Comparison of ENCODE assay signal across 22 mouse cellular contexts in the genomic region with DNA sequence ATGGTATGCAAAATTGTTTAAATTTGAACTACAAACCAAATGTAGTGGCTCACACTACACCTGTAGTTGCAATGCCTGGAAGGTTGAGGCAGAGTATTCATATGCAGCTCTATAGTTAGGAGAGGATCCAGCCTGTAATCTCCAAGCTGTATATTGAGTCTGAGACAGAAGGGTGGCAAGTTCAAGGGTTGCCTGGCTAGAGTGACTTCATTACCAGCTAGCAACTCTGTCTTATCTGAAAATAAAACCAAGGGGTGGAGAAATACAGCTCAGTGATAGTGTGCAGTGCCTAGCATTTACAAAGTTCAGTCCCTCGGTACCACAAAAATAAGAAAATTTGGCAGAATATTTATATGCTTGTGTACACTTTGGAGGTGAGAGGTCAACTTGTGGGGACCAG. TPM values are rescaled to one million over a fixed set of nuclear protein-coding genes. Genes with fewer than 3 reads are reported as not detected.
DNase-seq lines count a peak whose midpoint lies in the region; ATAC-seq and TF ChIP-seq lines count a peak whose summit lies in the region.
"Had no signal": no experiment of that assay in that cellular context is flagged by ENCODE, and none has a peak within 500 bp of the region (broad histone marks: within the 10 kb centered on the region; RNA-seq: fewer than 3 reads in every experiment).

No protein-coding gene starts in this region.

- no peak for TF ChIP-seq RAD21 in MEL (IDR thresholded peaks at IDR 0.05; ENCODE audit: low read depth, low read length)

- TF ChIP-seq CTCF in E14TG2a.4 (conservative IDR thresholded peaks at IDR 0.05; ENCODE audit: low read length) (no peak), MEL (IDR thresholded peaks at IDR 0.05 in 2 of 3, conservative IDR thresholded peaks at IDR 0.05 in 1 of 3; ENCODE audit: control insufficient read depth in 1 of 3, insufficient read depth in 1 of 3, low read depth in 2 of 3, low read length in 3 of 3, poor library complexity in 1 of 3, severe bottlenecking in 1 of 3) (no peak)

- peaks cover 34% of the 10 kb centered on the region for H3K36me3 ChIP-seq in heart, embryonic 15.5 days
- H3K36me3 ChIP-seq in E14TG2a.4 (ENCODE audit: insufficient read depth, low read length) = peaks cover 65% of the 10 kb centered on the region
- H3K36me3 ChIP-seq in MEL (ENCODE audit: control insufficient read depth in 1 of 2, insufficient read depth in 2 of 2, low read length in 2 of 2) = peaks cover 33 to 41% of the 10 kb centered on the region in 2 experiments
- H3K36me3 ChIP-seq in liver, embryonic 15.5 days (replicated peaks) = peaks cover 53% of the 10 kb centered on the region

- no peak for TF ChIP-seq POLR2A in MEL (IDR thresholded peaks at IDR 0.05; ENCODE audit: control insufficient read depth in 1 of 2, insufficient read depth in 1 of 2, low read depth in 1 of 2, low read length in 2 of 2, poor library complexity in 1 of 2)

- no peak overlapping the region for H3K9ac ChIP-seq in heart, embryonic 15.5 days
- no peak overlapping the region for H3K9ac ChIP-seq in MEL (ENCODE audit: control insufficient read depth, low read depth, low read length, poor library complexity, severe bottlenecking)
- H3K9ac ChIP-seq in liver, embryonic 15.5 days = no peak overlapping the region
- H3K9ac ChIP-seq: embryonic facial prominence, embryonic 13.5 days; heart, embryonic 12.5 days; hindbrain, embryonic 15.5 days; midbrain, embryonic 13.5 days had no signal

- peaks cover 76% of the 10 kb centered on the region for H3K79me2 ChIP-seq in MEL (ENCODE audit: control insufficient read depth, insufficient read depth, low read length, poor library complexity)

- 0 out of 2 replicates have a peak overlapping the region, but pooled peaks have one; percentile 2 for H3K4me2 ChIP-seq in heart, embryonic 15.5 days
- peak overlapping the region; percentile 90 for H3K4me2 ChIP-seq in liver, embryonic 15.5 days
- H3K4me2 ChIP-seq: embryonic facial prominence, embryonic 13.5 days; hindbrain, embryonic 15.5 days; midbrain, embryonic 13.5 days had no signal

- H3K4me1 ChIP-seq in heart, embryonic 15.5 days (replicated peaks) = peaks cover 29% of the 10 kb centered on the region
- H3K4me1 ChIP-seq in E14TG2a.4 (replicated peaks; ENCODE audit: low read depth, low read length) = peaks cover 72% of the 10 kb centered on the region
- H3K4me1 ChIP-seq in MEL (ENCODE audit: control insufficient read depth in 1 of 2, insufficient read depth in 2 of 2, low read length in 2 of 2) = peaks cover 14 to 21% of the 10 kb centered on the region in 2 experiments
- H3K4me1 ChIP-seq in liver, embryonic 15.5 days (replicated peaks) = peaks cover 43% of the 10 kb centered on the region

- no peak for ATAC-seq in heart, embryonic 15.5 days (replicated peaks; ENCODE audit: insufficient number of reproducible peaks, insufficient read depth, low FRiP score, low read depth)
- no peak for ATAC-seq in liver, embryonic 15.5 days (ENCODE audit: insufficient read depth)
- ATAC-seq: forebrain, embryonic 16.5 days; midbrain, embryonic 13.5 days had no signal

- no peak for DNase-seq in heart, adult 9 months (ENCODE audit: low spot score in 2 of 2)
- peak; percentile 55 for DNase-seq in MEL (ENCODE audit: low read depth, low spot score)
- DNase-seq in heart, adult 18-20 months = no peak
- DNase-seq in ovary, postnatal 36 days (ENCODE audit: low spot score) = no peak
- no peak for DNase-seq in cerebellum, postnatal 14 days
- DNase-seq: cerebellum, adult 18-20 months; cerebellum, postnatal 36 days; embryo, embryonic 11 days; gastrocnemius, postnatal 10 days; heart, postnatal 36 days; kidney, adult 2 months; kidney, postnatal 10 days; lung, postnatal 10 days had no signal

- H3K4me3 ChIP-seq in heart, embryonic 15.5 days = no peak overlapping the region
- H3K4me3 ChIP-seq in E14TG2a.4 (replicated peaks; ENCODE audit: low read length) (peak overlapping the region; percentile 55), MEL (ENCODE audit: control insufficient read depth in 1 of 2, insufficient read depth in 1 of 2, low read depth in 2 of 2, low read length in 2 of 2) (no peak overlapping the region; a peak in 1 of 4 replicates)
- H3K4me3 ChIP-seq in liver, embryonic 15.5 days (replicated peaks) = peak overlapping the region; percentile 5; the same call in 1 of the 2 replicates
- H3K4me3 ChIP-seq: embryonic facial prominence, embryonic 13.5 days; heart, embryonic 12.5 days; hindbrain, embryonic 15.5 days; left cerebral cortex, adult 2 months; midbrain, embryonic 13.5 days had no signal

- TF ChIP-seq EP300 in MEL (IDR thresholded peaks at IDR 0.05; ENCODE audit: low read depth in 1 of 2, low read length in 2 of 2) = no peak

- 58% methylated on average over 1 of the region's 1 CpGs for WGBS in heart, embryonic 15.5 days
- WGBS in liver, embryonic 15.5 days (ENCODE audit: insufficient replicate concordance) = 20% methylated on average over 1 of the region's 1 CpGs

- no peak overlapping the region for H3K27ac ChIP-seq in heart, embryonic 15.5 days
- H3K27ac ChIP-seq in MEL (ENCODE audit: control insufficient read depth, low read depth, low read length) = no peak overlapping the region
- H3K27ac ChIP-seq in liver, embryonic 15.5 days (replicated peaks) = 0 out of 2 replicates have a peak overlapping the region, but pooled peaks have one; percentile 7
- H3K27ac ChIP-seq: embryonic facial prominence, embryonic 13.5 days; hindbrain, embryonic 15.5 days; left cerebral cortex, adult 2 months; midbrain, embryonic 13.5 days had no signal

- no peaks in the 10 kb centered on the region for H3K9me3 ChIP-seq in heart, embryonic 15.5 days (replicated peaks)
- H3K9me3 ChIP-seq in E14TG2a.4 (ENCODE audit: low read length) (no peaks in the 10 kb centered on the region), MEL (replicated peaks; ENCODE audit: insufficient read depth, low read length) (no peaks in the 10 kb centered on the region)
- H3K9me3 ChIP-seq in liver, embryonic 15.5 days (replicated peaks) = no peaks in the 10 kb centered on the region
- H3K9me3 ChIP-seq: embryonic facial prominence, embryonic 13.5 days; heart, embryonic 12.5 days; hindbrain, embryonic 15.5 days; midbrain, embryonic 13.5 days had no signal

- H3K27me3 ChIP-seq in heart, embryonic 15.5 days = no peaks in the 10 kb centered on the region
- H3K27me3 ChIP-seq in E14TG2a.4 (ENCODE audit: insufficient read depth, low read length) (no peaks in the 10 kb centered on the region), MEL (ENCODE audit: control insufficient read depth in 1 of 2, insufficient read depth in 2 of 2, low read length in 2 of 2) (no peaks in the 10 kb centered on the region)
- no peaks in the 10 kb centered on the region for H3K27me3 ChIP-seq in liver, embryonic 15.5 days
- H3K27me3 ChIP-seq: embryonic facial prominence, embryonic 13.5 days; heart, embryonic 12.5 days; hindbrain, embryonic 15.5 days; midbrain, embryonic 13.5 days had no signal

TF ChIP-seq in MEL, 35 proteins besides CTCF, POLR2A, EP300 and RAD21:
- TF ChIP-seq MYC (IDR thresholded peaks at IDR 0.05; ENCODE audit: low read depth, low read length) (0 out of 2 replicates have a peak, but pooled peaks have one; percentile 11), MAFK (IDR thresholded peaks at IDR 0.05; ENCODE audit: borderline replicate concordance, low read depth, low read length) (no peak), GATA1 (IDR thresholded peaks at IDR 0.05; ENCODE audit: low read depth, low read length) (peak; percentile 24; the same call in 1 of the 2 replicates), ZMIZ1 (IDR thresholded peaks at IDR 0.05; ENCODE audit: low read depth, low read length) (no peak), SIN3A (IDR thresholded peaks at IDR 0.05; ENCODE audit: low read length) (no peak)

RNA-seq across cellular contexts. Expression of a gene that starts 4.3 kb away (rescaled TPM):
- polyA plus RNA-seq in heart, embryonic 15.5 days (2015; fragmentation: Nextera tagmentation; extraction: Ambion mirVana) = 46.0 and 58.0 TPM in 2 replicates
- 119 and 143 TPM in 2 replicates for total RNA-seq in MEL (2012; rRNA removed)
- polyA plus RNA-seq in MEL (2012; ENCODE audit: insufficient read depth in 1 of 2, insufficient read length in 2 of 2, low read depth in 1 of 2, low replicate concordance in 2 of 2, missing spikeins in 1 of 2) = 100 to 1,000 TPM in 1 of 2 experiments, 10 to 100 TPM in 1; 95.0 to 276 TPM
- polyA plus RNA-seq in liver, embryonic 15.5 days (2015; fragmentation: Nextera tagmentation; extraction: Ambion mirVana) = 40.7 and 42.3 TPM in 2 replicates
- 10 to 100 TPM; 36.0 to 40.6 TPM for total RNA-seq in heart, adult 18-20 months (2021)

RNA-seq across cellular contexts. Expression of a gene that starts 46.5 kb away (rescaled TPM):
- polyA plus RNA-seq in heart, embryonic 15.5 days (2015; fragmentation: Nextera tagmentation; extraction: Ambion mirVana) = 12.1 and 14.5 TPM in 2 replicates
- total RNA-seq in MEL (2012; rRNA removed) = 30.4 and 36.8 TPM in 2 replicates
- 10 to 100 TPM; 34.9 to 36.6 TPM for polyA plus RNA-seq in MEL (2012; ENCODE audit: insufficient read depth in 1 of 2, insufficient read length in 2 of 2, low read depth in 1 of 2, low replicate concordance in 2 of 2, missing spikeins in 1 of 2)
- 7.7 and 8.3 TPM in 2 replicates for polyA plus RNA-seq in liver, embryonic 15.5 days (2015; fragmentation: Nextera tagmentation; extraction: Ambion mirVana)
- total RNA-seq in heart, adult 18-20 months (2021) = 10 to 100 TPM; 35.2 to 42.5 TPM

Comparison
In these comparisons a context has a peak if more than half of its experiments do, and no peak if none do; other contexts are left out.
1. H3K4me3 ChIP-seq: peak in E14TG2a.4 (single experiment) and liver, embryonic 15.5 days (single experiment); none in heart, embryonic 15.5 days (single experiment) and MEL (0 of 2).